In genomic region chr3:109421019-109421418, GRCm38 (mm10) we compare ENCODE assay signal across 12 mouse cellular contexts.
DNase-seq lines count a peak whose midpoint lies in the region; ATAC-seq and TF ChIP-seq lines count a peak whose summit lies in the region.
"Had no signal": no experiment of that assay in that cellular context is flagged by ENCODE, and none has a peak within 500 bp of the region (broad histone marks: within the 10 kb centered on the region; RNA-seq: fewer than 3 reads in every experiment).

No protein-coding gene starts in this region.

- no peak overlapping the region for H3K4me3 ChIP-seq in limb, embryonic 14.5 days (replicated peaks; ENCODE audit: low read length)
- no peak overlapping the region for H3K4me3 ChIP-seq in limb, embryonic 10.5 days
- H3K4me3 ChIP-seq in hindbrain, embryonic 14.5 days (replicated peaks; ENCODE audit: low read length) = no peak overlapping the region
- no peak overlapping the region for H3K4me3 ChIP-seq in neural tube, embryonic 15.5 days (replicated peaks)
- no peak overlapping the region for H3K4me3 ChIP-seq in gastrocnemius, adult 2 months
- H3K4me3 ChIP-seq: embryonic facial prominence, embryonic 15.5 days; limb, embryonic 15.5 days had no signal

- no peak for TF ChIP-seq POLR2A in limb, embryonic 14.5 days (IDR thresholded peaks at IDR 0.05; ENCODE audit: borderline replicate concordance, extremely low read depth, insufficient read depth, insufficient read length)

- no peak for TF ChIP-seq CTCF in gastrocnemius, adult 2 months (IDR thresholded peaks at IDR 0.05)

- ATAC-seq in frontal cortex, adult (ENCODE audit: low TSS enrichment) = peak; percentile 64
- ATAC-seq in limb, embryonic 14.5 days (ENCODE audit: low FRiP score, low read depth) = no peak
- ATAC-seq in hindbrain, embryonic 14.5 days (ENCODE audit: low FRiP score) = peak; percentile 65
- ATAC-seq in neural tube, embryonic 15.5 days (ENCODE audit: low FRiP score) = peak; percentile 72

- H3K27me3 ChIP-seq in limb, embryonic 14.5 days (ENCODE audit: control insufficient read depth, insufficient read depth, low read length) = no peaks in the 10 kb centered on the region
- no peaks in the 10 kb centered on the region for H3K27me3 ChIP-seq in limb, embryonic 10.5 days (ENCODE audit: low read depth, poor library complexity, severe bottlenecking)
- no peaks in the 10 kb centered on the region for H3K27me3 ChIP-seq in hindbrain, embryonic 14.5 days (ENCODE audit: control insufficient read depth, insufficient read depth, low read length)
- H3K27me3 ChIP-seq in neural tube, embryonic 15.5 days (replicated peaks) = no peaks in the 10 kb centered on the region
- H3K27me3 ChIP-seq: embryonic facial prominence, embryonic 15.5 days; limb, embryonic 15.5 days had no signal

- H3K27ac ChIP-seq in limb, embryonic 14.5 days (replicated peaks; ENCODE audit: low read depth, low read length) = no peak overlapping the region
- no peak overlapping the region for H3K27ac ChIP-seq in limb, embryonic 10.5 days
- H3K27ac ChIP-seq in hindbrain, embryonic 14.5 days = no peak overlapping the region
- no peak overlapping the region for H3K27ac ChIP-seq in neural tube, embryonic 15.5 days (replicated peaks)
- H3K27ac ChIP-seq in gastrocnemius, adult 2 months = no peak overlapping the region
- H3K27ac ChIP-seq: embryonic facial prominence, embryonic 15.5 days; limb, embryonic 15.5 days; stomach, postnatal 0 days had no signal

- H3K4me1 ChIP-seq in limb, embryonic 14.5 days (ENCODE audit: control insufficient read depth, insufficient read depth, low read length) = no peaks in the 10 kb centered on the region
- no peaks in the 10 kb centered on the region for H3K4me1 ChIP-seq in limb, embryonic 10.5 days
- H3K4me1 ChIP-seq in hindbrain, embryonic 14.5 days (replicated peaks; ENCODE audit: control insufficient read depth, insufficient read depth, low read length) = peaks cover 7% of the 10 kb centered on the region; the same call in 1 of the 2 replicates
- peaks cover 12% of the 10 kb centered on the region for H3K4me1 ChIP-seq in neural tube, embryonic 15.5 days
- H3K4me1 ChIP-seq: limb, embryonic 15.5 days had no signal

- H3K9ac ChIP-seq in limb, embryonic 14.5 days (ENCODE audit: low read depth, low read length, severe bottlenecking) = no peak overlapping the region
- H3K9ac ChIP-seq in hindbrain, embryonic 14.5 days = no peak overlapping the region
- no peak overlapping the region for H3K9ac ChIP-seq in neural tube, embryonic 15.5 days (replicated peaks)
- H3K9ac ChIP-seq: embryonic facial prominence, embryonic 15.5 days; limb, embryonic 15.5 days had no signal

- no peaks in the 10 kb centered on the region for H3K36me3 ChIP-seq in limb, embryonic 14.5 days (ENCODE audit: control insufficient read depth, insufficient read depth, low read length)
- H3K36me3 ChIP-seq in limb, embryonic 10.5 days = no peaks in the 10 kb centered on the region
- H3K36me3 ChIP-seq in hindbrain, embryonic 14.5 days (replicated peaks; ENCODE audit: control insufficient read depth, insufficient read depth) = no peaks in the 10 kb centered on the region
- no peaks in the 10 kb centered on the region for H3K36me3 ChIP-seq in neural tube, embryonic 15.5 days
- H3K36me3 ChIP-seq: embryonic facial prominence, embryonic 15.5 days; limb, embryonic 15.5 days had no signal

- no peak overlapping the region for H3K4me2 ChIP-seq in limb, embryonic 14.5 days (replicated peaks; ENCODE audit: low read depth, low read length, severe bottlenecking)
- no peak overlapping the region for H3K4me2 ChIP-seq in hindbrain, embryonic 14.5 days (replicated peaks)
- H3K4me2 ChIP-seq in neural tube, embryonic 15.5 days = no peak overlapping the region
- H3K4me2 ChIP-seq: embryonic facial prominence, embryonic 15.5 days; limb, embryonic 15.5 days had no signal

- 32% methylated on average over 3 of the region's 3 CpGs for WGBS in limb, embryonic 14.5 days
- 38% methylated on average over 3 of the region's 3 CpGs for WGBS in limb, embryonic 10.5 days
- 28% methylated on average over 3 of the region's 3 CpGs for whole genome bisulfite sequencing in hindbrain, embryonic 14.5 days
- 9% methylated on average over 3 of the region's 3 CpGs for WGBS in neural tube, embryonic 15.5 days

- no peaks in the 10 kb centered on the region for H3K9me3 ChIP-seq in limb, embryonic 14.5 days (ENCODE audit: control insufficient read depth, low read length)
- no peaks in the 10 kb centered on the region for H3K9me3 ChIP-seq in limb, embryonic 10.5 days (replicated peaks)
- no peaks in the 10 kb centered on the region for H3K9me3 ChIP-seq in hindbrain, embryonic 14.5 days (ENCODE audit: control insufficient read depth, low read length)
- no peaks in the 10 kb centered on the region for H3K9me3 ChIP-seq in neural tube, embryonic 15.5 days (replicated peaks)
- H3K9me3 ChIP-seq: embryonic facial prominence, embryonic 15.5 days; limb, embryonic 15.5 days had no signal

- intact Hi-C loops in gastrocnemius, adult 2 months (cut with DNase I) = no loop called here

- no peak for DNase-seq in frontal cortex, postnatal 10 days (ENCODE audit: low spot score in 2 of 2)
- DNase-seq in limb, embryonic 14.5 days (ENCODE audit: low spot score) = peak; percentile 7
- no peak for DNase-seq in limb, embryonic 10.5 days (ENCODE audit: low spot score)
- DNase-seq in hindbrain, embryonic 14.5 days (ENCODE audit: low spot score) = peak; percentile 50
- no peak for DNase-seq in MN1 (ENCODE audit: low spot score)
- no peak for DNase-seq in gastrocnemius, adult 2 months
- DNase-seq: cerebellum, adult 8-10 months had no signal

Comparison
In these comparisons a context has a peak if more than half of its experiments do, and no peak if none do; other contexts are left out.
1. DNase-seq: peak in limb, embryonic 14.5 days (single experiment) and hindbrain, embryonic 14.5 days (single experiment); none in frontal cortex, postnatal 10 days (0 of 2), limb, embryonic 10.5 days (single experiment), MN1 (single experiment) and gastrocnemius, adult 2 months (single experiment).